Mouse (Mus musculus) embryo, embryonic 10 days (tissue): Measurements from ENCODE around the gene Efhb.

Experiments
- DNase-seq: peaks from one replicate; pipeline ENCODE4 v3.0.0-alpha.2; 2015; ENCODE audit warnings: low spot score

The Efhb gene

GRCm38 (mm10) chr17:53462603-53463495, at the start of gene Efhb:
TSS of gene Efhb (minus strand) at chr17:53463321.
- peak; percentile 84 for DNase-seq

DNA sequence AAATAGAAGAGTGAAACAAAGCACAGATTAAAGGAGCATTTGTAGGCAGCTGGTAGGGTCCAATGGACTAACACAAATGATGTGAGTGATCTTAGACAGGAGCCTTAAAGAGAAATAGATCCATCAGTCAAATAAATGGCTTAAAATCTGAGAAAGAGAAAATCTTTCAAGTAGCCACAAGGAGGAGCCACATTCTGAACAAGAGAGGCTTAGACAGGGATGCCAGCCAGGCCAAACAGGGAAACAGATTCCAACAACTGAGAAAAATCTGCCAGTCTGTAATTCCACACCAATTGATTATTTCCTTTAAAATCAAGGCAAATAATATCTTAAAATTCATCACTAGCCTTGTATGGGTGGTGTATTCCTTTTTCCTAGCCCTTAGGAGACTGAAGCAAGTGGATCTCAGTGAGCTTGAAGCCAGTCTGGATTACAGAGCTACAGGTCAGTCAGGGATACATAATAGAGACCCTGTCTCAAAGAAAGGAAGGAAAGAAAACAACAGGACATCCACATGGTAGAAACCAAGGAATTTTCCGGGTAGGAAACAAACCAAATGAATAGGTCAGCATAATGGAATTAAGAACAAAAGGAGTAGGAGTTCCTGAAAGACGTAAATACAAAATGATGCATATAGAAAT, 49.3 kb upstream of the Efhb start:
- peak; percentile 32 for DNase-seq

GRCm38 (mm10) chr17:53502966-53503365, 39.8 kb upstream of the Efhb start:
- DNase-seq, result no peak

- DNase-seq, result no peak
Measured at GRCm38 (mm10) chr17:53489007-53489378, 25.9 kb upstream of the Efhb start.

- no peak for DNase-seq
Measured at GRCm38 (mm10) chr17:53488291-53489006, 25.3 kb upstream of the Efhb start.

- DNase-seq, result no peak
Measured at GRCm38 (mm10) chr17:53480433-53480832, 17.3 kb upstream of the Efhb start.

DNA sequence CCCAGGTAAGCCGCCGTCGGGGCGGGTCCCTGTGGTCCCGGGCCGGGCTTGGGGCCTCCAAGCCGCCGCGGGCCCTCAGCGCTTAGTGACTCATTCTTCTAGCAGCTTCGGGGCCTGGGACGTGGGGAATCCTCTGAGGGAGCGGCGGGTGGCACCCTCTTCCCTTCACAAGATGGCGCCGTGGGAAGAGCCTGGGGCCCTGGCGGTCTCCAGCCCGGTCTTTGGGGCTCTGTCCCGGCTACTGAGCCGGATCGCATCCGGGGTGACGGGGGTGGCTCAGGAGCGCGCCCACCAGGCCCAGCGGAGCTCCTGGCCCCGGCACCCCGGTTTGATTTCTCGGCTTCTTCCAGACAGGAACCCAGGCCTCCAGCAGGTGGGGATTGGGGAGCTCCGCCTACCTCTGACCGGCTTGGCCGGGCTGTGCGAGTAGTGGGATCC, 16.5 kb upstream of the Efhb start:
- peak; percentile 54 for DNase-seq

DNA sequence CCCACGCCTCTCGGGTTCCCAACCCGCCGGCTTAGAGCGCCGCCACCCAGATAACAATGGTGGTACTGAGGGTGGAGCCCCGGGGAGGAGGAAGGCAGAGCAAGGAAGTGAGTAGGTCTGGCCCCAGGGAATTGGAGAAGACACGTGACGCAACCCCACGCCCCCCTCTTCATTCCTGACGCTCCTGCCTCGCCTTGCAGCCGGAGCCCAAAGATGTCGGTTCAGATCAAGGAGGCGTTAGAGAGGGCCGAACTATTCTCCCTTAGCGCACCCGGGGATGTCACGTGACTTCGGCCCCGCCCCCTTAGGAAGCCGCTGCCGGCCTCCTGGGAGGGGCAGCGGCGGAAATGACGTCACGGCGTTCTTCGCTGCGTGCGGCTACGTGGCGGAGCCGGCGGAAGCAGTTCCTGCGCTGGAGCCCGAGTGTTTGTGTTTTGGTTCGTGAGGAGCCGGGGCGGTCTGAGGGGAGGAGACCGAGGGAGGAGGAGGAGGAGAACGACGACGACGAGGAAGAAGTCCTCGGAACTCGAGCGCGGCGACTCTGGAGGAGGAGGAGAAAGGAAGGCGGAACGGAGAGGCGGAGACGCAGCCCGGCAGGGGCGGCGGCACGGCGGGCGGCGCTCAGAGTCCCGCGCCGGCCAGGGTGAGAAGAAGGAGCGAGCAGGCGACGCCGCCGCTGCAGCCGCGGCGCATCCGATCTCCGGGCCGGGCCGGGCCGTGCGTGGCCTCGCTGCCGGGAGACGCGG, 15.9 kb upstream of the Efhb start, which contains the start of gene Rab5a:
TSS of gene Rab5a (plus strand) at position 377 of the 746 bp plus-strand sequence.
- peak; percentile 99 for DNase-seq

DNA sequence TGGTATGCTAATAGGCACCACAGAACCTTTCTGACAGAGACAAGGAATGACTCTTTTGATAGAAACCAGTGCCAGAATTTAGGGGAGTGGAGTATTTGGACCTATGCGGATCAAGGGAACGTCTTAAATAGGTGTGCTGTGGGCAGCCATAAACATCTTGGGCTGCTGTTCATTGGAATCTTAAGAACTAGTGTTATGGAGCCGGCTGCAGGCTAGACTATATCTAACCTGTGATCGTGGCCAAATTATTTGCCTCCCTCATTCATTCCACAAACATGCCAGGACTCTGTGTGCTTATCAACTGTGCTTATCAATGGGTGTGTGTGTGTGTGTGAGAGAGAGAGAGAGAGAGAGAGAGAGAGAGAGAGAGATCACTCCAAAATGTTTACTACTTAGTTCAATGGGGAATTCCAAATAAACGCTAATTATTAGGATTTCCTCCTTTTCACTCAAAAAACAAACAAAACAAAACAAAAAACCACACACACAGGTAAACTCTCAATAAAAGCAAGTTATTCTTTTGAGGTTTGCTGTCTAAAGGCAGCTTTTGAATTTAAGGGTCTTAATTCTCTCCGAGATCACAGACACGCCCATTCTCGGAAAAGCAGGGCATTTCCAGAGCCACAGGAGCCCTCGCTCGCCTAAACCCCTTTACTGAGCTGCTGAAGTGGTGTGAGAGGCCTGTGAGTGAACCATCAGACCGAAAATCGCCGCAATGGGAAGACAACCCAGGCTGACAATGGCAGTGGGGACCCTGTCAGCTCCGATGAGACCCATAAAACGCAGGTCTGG, 15.1 kb upstream of the Efhb start:
- DNase-seq, result no peak

- no peak for DNase-seq
Measured at GRCm38 (mm10) chr17:53468697-53469096, 5.6 kb upstream of the Efhb start.

DNA sequence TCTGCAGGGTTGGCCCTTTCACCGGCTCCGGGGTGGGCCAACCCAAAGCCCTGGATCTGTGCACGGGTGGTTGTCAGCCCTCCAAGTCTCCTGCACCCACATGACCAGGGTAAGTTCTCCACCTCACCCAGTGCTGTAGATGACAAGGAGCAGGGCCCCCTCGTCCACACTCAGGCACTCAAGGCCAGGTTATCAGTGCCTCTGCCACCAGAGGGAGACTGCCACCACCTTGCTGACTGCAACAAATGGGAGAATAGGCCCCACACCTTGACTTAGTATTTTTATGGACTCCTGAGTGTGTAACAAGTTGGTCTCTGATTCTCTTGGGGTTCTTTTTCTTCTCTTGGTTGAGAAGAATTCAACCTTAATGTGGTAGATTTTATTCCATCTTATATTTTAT, 2.4 kb upstream of the Efhb start:
- peak; percentile 11 for DNase-seq

- DNase-seq, result no peak
Measured at GRCm38 (mm10) chr17:53463496-53463840, 347 bp upstream of the Efhb start.

DNA sequence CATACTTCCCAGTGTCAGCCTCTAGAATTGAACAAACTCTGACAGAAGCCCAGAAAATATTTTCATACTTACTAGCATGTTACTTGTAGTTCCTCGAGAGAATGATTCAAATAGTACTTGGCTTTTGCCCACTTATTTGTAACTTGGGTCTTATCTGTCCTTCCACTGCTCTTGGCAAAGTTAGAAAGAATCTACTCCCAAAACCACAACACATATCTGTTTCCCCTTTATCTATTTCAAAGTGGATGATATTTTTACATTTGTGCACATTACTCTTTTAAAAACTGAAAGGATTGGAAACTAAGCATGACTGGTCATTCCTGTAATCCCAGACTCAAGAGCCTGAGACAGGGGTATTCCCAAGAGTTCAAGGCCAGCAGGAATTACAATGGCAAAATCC, 6.4 kb downstream of the Efhb start:
- DNase-seq, result no peak

DNA sequence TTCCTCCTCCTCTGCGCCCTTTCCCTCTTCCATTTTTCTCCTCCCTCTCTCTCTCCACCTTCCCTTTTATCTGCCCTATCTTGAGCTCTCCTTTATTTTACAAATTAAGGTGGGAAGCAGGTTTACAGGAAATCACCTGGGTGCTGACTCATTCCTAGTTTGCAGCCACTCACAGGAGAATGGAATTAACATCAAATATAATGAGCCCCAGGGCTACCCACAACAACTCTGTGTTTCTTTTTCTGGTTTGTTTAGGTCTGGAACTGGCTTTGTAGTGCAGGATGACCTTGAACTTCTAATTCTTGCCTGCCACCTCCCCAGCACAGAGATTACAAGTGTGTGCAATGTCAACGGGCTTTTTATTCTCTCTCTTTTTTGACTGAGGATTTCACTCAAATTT, 7.0 kb downstream of the Efhb start:
- DNase-seq, result no peak

DNA sequence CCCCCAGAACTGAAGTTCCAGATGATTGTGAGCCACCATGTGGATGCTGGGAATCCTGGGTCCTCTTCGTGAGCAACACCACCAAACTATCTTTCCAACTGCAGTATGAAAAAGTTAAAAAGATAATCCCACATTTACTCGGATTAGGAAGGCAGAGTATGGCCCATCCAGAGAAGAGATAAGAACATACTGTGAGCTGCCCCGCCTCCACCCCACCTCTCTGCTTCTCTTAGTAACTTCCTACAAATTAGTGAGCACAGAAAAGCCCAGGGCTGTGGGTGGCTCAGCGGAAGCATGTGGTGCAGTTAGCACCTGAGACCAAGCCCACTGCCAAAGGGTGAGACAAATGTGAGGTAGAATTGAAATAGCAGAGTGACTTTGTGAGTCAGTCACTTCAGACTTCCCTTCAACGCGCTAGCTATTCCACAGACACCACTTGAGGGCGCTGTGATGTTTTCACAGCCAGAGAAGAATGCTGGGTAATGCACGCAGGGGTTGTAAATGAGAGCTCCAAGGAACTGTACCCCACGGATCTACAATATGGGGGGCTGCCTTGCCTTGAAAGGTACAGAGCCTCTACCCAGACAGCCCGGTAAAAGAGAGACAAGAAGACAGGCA, 60.3 kb downstream of the Efhb start:
- peak; percentile 52 for DNase-seq

GRCm38 (mm10) chr17:53393201-53393600, 69.9 kb downstream of the Efhb start:
- no peak for DNase-seq

DNA sequence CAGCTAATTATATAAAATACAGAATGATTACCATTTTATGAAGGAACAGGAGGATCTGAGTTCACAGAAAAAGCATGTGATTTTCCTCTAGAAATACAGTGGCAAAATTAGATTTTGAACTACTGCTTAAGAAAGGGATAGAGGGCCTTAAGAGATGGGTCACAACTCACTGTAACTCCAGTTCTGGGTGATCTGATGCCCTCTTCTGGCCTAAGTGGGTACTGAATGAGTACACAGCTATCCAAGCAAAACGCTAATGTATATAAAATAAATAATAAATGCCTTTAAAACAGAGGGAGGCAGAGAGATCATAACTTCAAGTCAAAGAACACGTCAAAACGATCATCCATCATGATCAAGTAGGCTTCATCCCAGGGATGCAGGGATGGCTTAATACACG, 73.6 kb downstream of the Efhb start:
- peak; percentile 47 for DNase-seq

DNA sequence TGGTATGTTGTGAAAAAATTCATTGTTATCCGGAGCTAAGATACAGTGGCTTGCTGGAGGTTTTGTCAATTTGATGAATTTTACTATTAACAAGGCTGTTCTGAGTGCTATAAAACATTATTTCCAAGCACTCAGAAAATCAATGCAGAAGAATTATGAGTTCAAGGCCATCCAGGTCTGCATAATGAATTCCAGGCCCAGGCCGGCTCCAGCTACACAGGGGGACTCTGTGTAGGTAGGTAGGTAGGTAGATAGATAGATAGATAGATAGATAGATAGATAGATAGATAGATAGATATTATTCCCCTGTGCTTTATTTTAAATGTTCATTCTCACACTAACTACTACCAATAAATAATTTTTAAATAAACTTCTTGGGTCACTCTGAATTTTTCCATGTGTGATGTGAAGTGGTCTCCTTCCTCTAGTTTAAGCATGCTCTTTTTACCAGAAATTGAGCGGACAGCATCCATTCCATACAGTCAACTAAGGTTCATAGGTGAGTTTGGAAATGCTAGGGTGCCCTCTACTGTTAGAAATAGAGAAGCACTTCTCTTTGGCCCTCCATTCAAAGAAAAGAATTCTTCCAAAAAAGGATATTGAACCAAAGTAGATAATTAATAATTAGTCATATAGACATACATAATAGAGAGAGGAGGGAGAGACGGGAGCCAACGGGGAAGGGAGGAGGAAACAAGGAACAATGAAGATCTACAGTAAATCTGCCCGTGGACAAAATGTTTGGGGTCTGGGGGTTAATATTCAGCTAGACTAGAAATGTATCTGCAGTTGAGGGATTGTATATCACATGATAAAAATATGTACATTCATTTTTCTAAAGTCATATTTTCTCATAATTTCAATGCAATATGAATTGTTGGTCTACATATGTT, 75.3 kb downstream of the Efhb start:
- DNase-seq, result peak; percentile 41

- DNase-seq, result no peak
Measured at GRCm38 (mm10) chr17:53386863-53387262, 76.3 kb downstream of the Efhb start.

DNA sequence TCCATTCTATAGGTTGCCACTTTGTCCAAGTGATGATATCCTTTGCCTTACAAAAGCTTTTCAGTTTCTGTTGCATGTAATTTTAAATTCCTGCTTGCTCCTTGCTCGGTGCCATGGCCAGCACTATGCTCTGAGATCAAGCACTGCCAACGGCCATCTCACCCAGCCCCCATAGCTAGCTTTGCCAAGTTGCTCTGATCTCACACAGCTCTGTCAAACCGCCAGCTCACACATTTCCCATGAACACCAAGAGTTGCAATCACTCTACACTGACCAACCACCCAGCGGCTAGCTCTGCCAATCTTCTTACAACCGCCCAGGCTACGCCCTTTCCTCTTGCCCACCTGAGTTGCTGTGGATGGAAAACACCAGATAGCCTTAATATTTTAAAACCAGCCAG, 99.0 kb downstream of the Efhb start:
- DNase-seq, result no peak
